In genomic region chr11:83839451-83839850, GRCm38 (mm10) we compare ENCODE assay signal across 26 mouse cellular contexts. TPM values are rescaled to one million over a fixed set of nuclear protein-coding genes. Genes with fewer than 3 reads are reported as not detected.
DNase-seq lines count a peak whose midpoint lies in the region; ATAC-seq and TF ChIP-seq lines count a peak whose summit lies in the region.
"Had no signal": no experiment of that assay in that cellular context is flagged by ENCODE, and none has a peak within 500 bp of the region (broad histone marks: within the 10 kb centered on the region; RNA-seq: fewer than 3 reads in every experiment).

No protein-coding gene starts in this region.

- no peak for ATAC-seq in kidney, embryonic 14.5 days (ENCODE audit: low FRiP score, low TSS enrichment)
- peak; percentile 21; the same call in 1 of the 2 replicates for ATAC-seq in liver, embryonic 16.5 days (ENCODE audit: low read depth)
- no peak for ATAC-seq in liver, embryonic 12.5 days
- no peak for ATAC-seq in CD4-positive, CD25-positive, alpha-beta regulatory T cell, adult 4 months
- no peak for ATAC-seq in heart, embryonic 12.5 days (ENCODE audit: insufficient number of reproducible peaks, low FRiP score)
- ATAC-seq: forebrain, embryonic 15.5 days had no signal

- TF ChIP-seq CTCF in kidney, adult 2 months (conservative IDR thresholded peaks at IDR 0.05; ENCODE audit: insufficient read depth, insufficient read length, low read depth, low read length), result no peak

- H3K4me1 ChIP-seq in kidney, adult 2 months (ENCODE audit: control insufficient read depth, insufficient read depth, low read length), result peaks cover 20% of the 10 kb centered on the region
- H3K4me1 ChIP-seq in kidney, embryonic 14.5 days (ENCODE audit: control insufficient read depth, insufficient read depth, low read length), result no peaks in the 10 kb centered on the region
- no peaks in the 10 kb centered on the region for H3K4me1 ChIP-seq in liver, embryonic 16.5 days (ENCODE audit: control insufficient read depth, low read depth, low read length)
- 0 out of 2 replicates have a peak, but pooled peaks cover under 1% of the 10 kb centered on the region for H3K4me1 ChIP-seq in liver, embryonic 12.5 days
- no peaks in the 10 kb centered on the region for H3K4me1 ChIP-seq in heart, embryonic 12.5 days (replicated peaks)
- H3K4me1 ChIP-seq: embryonic facial prominence, embryonic 10.5 days; embryonic facial prominence, embryonic 13.5 days; forebrain, embryonic 12.5 days; forebrain, embryonic 15.5 days; heart, embryonic 13.5 days had no signal

- WGBS in kidney, adult 2 months, result 40% methylated on average over 6 of the region's 6 CpGs
- 50% methylated on average over 6 of the region's 6 CpGs for WGBS in kidney, embryonic 14.5 days
- 65% methylated on average over 6 of the region's 6 CpGs for WGBS in liver, embryonic 16.5 days (ENCODE audit: insufficient replicate concordance)
- WGBS in liver, embryonic 12.5 days (ENCODE audit: insufficient replicate concordance), result 65% methylated on average over 6 of the region's 6 CpGs
- 78% methylated on average over 6 of the region's 6 CpGs for WGBS in heart, embryonic 12.5 days

- no peaks in the 10 kb centered on the region for H3K27me3 ChIP-seq in kidney, adult 2 months (replicated peaks; ENCODE audit: control insufficient read depth, insufficient read depth, low read length)
- no peaks in the 10 kb centered on the region for H3K27me3 ChIP-seq in kidney, embryonic 14.5 days (ENCODE audit: control insufficient read depth, insufficient read depth, low read length)
- no peaks in the 10 kb centered on the region for H3K27me3 ChIP-seq in liver, embryonic 16.5 days (ENCODE audit: control insufficient read depth, insufficient read depth, low read depth, low read length)
- peaks cover 3% of the 10 kb centered on the region; the same call in 1 of the 2 replicates for H3K27me3 ChIP-seq in liver, embryonic 12.5 days (replicated peaks)
- H3K27me3 ChIP-seq in heart, embryonic 12.5 days (replicated peaks), result peaks cover 28% of the 10 kb centered on the region

- no peak for TF ChIP-seq POLR2A in kidney, adult 2 months (IDR thresholded peaks at IDR 0.05; ENCODE audit: low read depth, low read length)

- no peak overlapping the region for H3K9ac ChIP-seq in kidney, embryonic 14.5 days (ENCODE audit: low read depth, low read length)
- no peak overlapping the region for H3K9ac ChIP-seq in liver, embryonic 16.5 days (ENCODE audit: low read depth, low read length)
- H3K9ac ChIP-seq in liver, embryonic 12.5 days, result no peak overlapping the region
- H3K9ac ChIP-seq in heart, embryonic 12.5 days, result no peak overlapping the region
- H3K9ac ChIP-seq: embryonic facial prominence, embryonic 13.5 days; forebrain, embryonic 12.5 days; forebrain, embryonic 15.5 days; heart, embryonic 13.5 days; hindbrain, embryonic 14.5 days had no signal

- no peak overlapping the region for H3K4me2 ChIP-seq in kidney, embryonic 14.5 days (replicated peaks; ENCODE audit: low read depth, low read length)
- no peak overlapping the region for H3K4me2 ChIP-seq in liver, embryonic 16.5 days (ENCODE audit: low read depth, low read length)
- H3K4me2 ChIP-seq in liver, embryonic 12.5 days, result no peak overlapping the region
- no peak overlapping the region for H3K4me2 ChIP-seq in heart, embryonic 12.5 days
- H3K4me2 ChIP-seq: embryonic facial prominence, embryonic 13.5 days; forebrain, embryonic 12.5 days; forebrain, embryonic 15.5 days; heart, embryonic 13.5 days; hindbrain, embryonic 14.5 days had no signal

- H3K36me3 ChIP-seq in kidney, adult 2 months (ENCODE audit: control insufficient read depth, insufficient read depth, low read length), result no peaks in the 10 kb centered on the region
- no peaks in the 10 kb centered on the region for H3K36me3 ChIP-seq in kidney, embryonic 14.5 days (ENCODE audit: control insufficient read depth, insufficient read depth, low read length)
- H3K36me3 ChIP-seq in liver, embryonic 16.5 days (ENCODE audit: control insufficient read depth, insufficient read depth), result no peaks in the 10 kb centered on the region
- H3K36me3 ChIP-seq in liver, embryonic 12.5 days, result no peaks in the 10 kb centered on the region
- H3K36me3 ChIP-seq in heart, embryonic 12.5 days, result no peaks in the 10 kb centered on the region
- H3K36me3 ChIP-seq: embryonic facial prominence, embryonic 10.5 days; embryonic facial prominence, embryonic 13.5 days; forebrain, embryonic 12.5 days; forebrain, embryonic 15.5 days; heart, embryonic 13.5 days had no signal

- H3K27ac ChIP-seq in kidney, adult 2 months (ENCODE audit: insufficient read depth, low read depth, low read length), result no peak overlapping the region
- no peak overlapping the region for H3K27ac ChIP-seq in kidney, embryonic 14.5 days (ENCODE audit: low read depth, low read length)
- H3K27ac ChIP-seq in liver, embryonic 16.5 days (ENCODE audit: low read length), result no peak overlapping the region
- H3K27ac ChIP-seq in liver, embryonic 12.5 days, result no peak overlapping the region
- H3K27ac ChIP-seq in heart, embryonic 12.5 days (ENCODE audit: poor library complexity, severe bottlenecking), result no peak overlapping the region
- H3K27ac ChIP-seq: embryonic facial prominence, embryonic 10.5 days; embryonic facial prominence, embryonic 13.5 days; forebrain, embryonic 12.5 days; forebrain, embryonic 15.5 days; heart, embryonic 13.5 days; hindbrain, embryonic 14.5 days had no signal

- DNase-seq in kidney, adult 2 months, result peak; percentile 76
- peak; percentile 28 to 41 for DNase-seq in kidney, postnatal 36 days
- DNase-seq: adrenal gland, adult 2 months; adrenal gland, postnatal 14 days; B cell, adult 2 months; cerebellum, adult 11-12 months; cerebellum, adult 8-10 months; cerebellum, postnatal 10 days; cerebellum, postnatal 36 days; embryo, embryonic 11 days; gastrocnemius, postnatal 25 days; heart, adult 18-20 months; heart, postnatal 14 days; heart, postnatal 4 days had no signal

- no peaks in the 10 kb centered on the region for H3K9me3 ChIP-seq in kidney, embryonic 14.5 days (ENCODE audit: control insufficient read depth, low read length)
- no peaks in the 10 kb centered on the region for H3K9me3 ChIP-seq in liver, embryonic 16.5 days (replicated peaks; ENCODE audit: control insufficient read depth, low read length)
- H3K9me3 ChIP-seq in liver, embryonic 12.5 days (replicated peaks), result no peaks in the 10 kb centered on the region
- no peaks in the 10 kb centered on the region for H3K9me3 ChIP-seq in heart, embryonic 12.5 days (replicated peaks)
- H3K9me3 ChIP-seq: embryonic facial prominence, embryonic 10.5 days; embryonic facial prominence, embryonic 13.5 days; forebrain, embryonic 12.5 days; forebrain, embryonic 15.5 days; heart, embryonic 13.5 days had no signal

- no peak overlapping the region for H3K4me3 ChIP-seq in kidney, adult 2 months (ENCODE audit: insufficient read depth, low read depth, low read length)
- H3K4me3 ChIP-seq in kidney, embryonic 14.5 days (ENCODE audit: low read length), result no peak overlapping the region
- H3K4me3 ChIP-seq in liver, embryonic 16.5 days (ENCODE audit: low read depth, low read length), result no peak overlapping the region
- H3K4me3 ChIP-seq in liver, embryonic 12.5 days, result no peak overlapping the region
- no peak overlapping the region for H3K4me3 ChIP-seq in heart, embryonic 12.5 days
- H3K4me3 ChIP-seq: embryonic facial prominence, embryonic 10.5 days; embryonic facial prominence, embryonic 13.5 days; erythroblast, embryonic 14.5 days; forebrain, embryonic 12.5 days; forebrain, embryonic 15.5 days; heart, embryonic 13.5 days had no signal

RNA-seq across cellular contexts. Expression of gene Hnf1b, which starts 10.4 kb away (rescaled TPM):
- 161 and 172 TPM in 2 replicates for polyA plus RNA-seq in kidney, adult 2 months (2012; rRNA removed)
- 51.6 and 84.2 TPM in 2 replicates for polyA plus RNA-seq in kidney, embryonic 14.5 days (2014; fragmentation: Nextera tagmentation; extraction: Ambion mirVana)
- polyA plus RNA-seq in liver, embryonic 16.5 days (2015; fragmentation: Nextera tagmentation; extraction: Ambion mirVana), result 4.6 and 5.9 TPM in 2 replicates
- 2.2 and 2.5 TPM in 2 replicates for polyA plus RNA-seq in liver, embryonic 12.5 days (2016; fragmentation: Nextera tagmentation; extraction: Ambion mirVana)
- not detected for polyA plus RNA-seq in CD4-positive, CD25-positive, alpha-beta regulatory T cell, adult 4 months (2017; shearing (Covaris generic))
- 0.09 and 0.24 TPM in 2 replicates for polyA plus RNA-seq in heart, embryonic 12.5 days (2016; fragmentation: Nextera tagmentation; extraction: Ambion mirVana)
- polyA plus RNA-seq: embryonic facial prominence, embryonic 13.5 days; erythroblast, embryonic 14.5 days; forebrain, embryonic 12.5 days; forebrain, embryonic 15.5 days had no signal
